Mouse (Mus musculus) spleen, adult 2 months (tissue): Measurements from ENCODE around the gene Cx3cl1.

Source experiments
- CTCF ChIP-seq: fragments of 200-500 bp; IDR thresholded peaks from 2 replicates; pipeline ENCODE4 v1.5.1; 2011; ENCODE audit warnings: mild to moderate bottlenecking, inconsistent platforms; ENCODE audit not compliant: insufficient read depth, insufficient read length, insufficient replicate concordance; ENCODE audit errors: extremely low read depth
- POLR2A ChIP-seq: fragments of 200-500 bp; IDR thresholded peaks from 2 replicates; pipeline ENCODE4 v1.6.1; 2011; ENCODE audit warnings: low read depth, low read length, inconsistent platforms

- TF ChIP-seq CTCF = peak; percentile 27; the same call in 1 of the 2 replicates
- TF ChIP-seq POLR2A = no peak
Observed at GRCm38 (mm10) chr8:94812645-94813098, 40.9 kb downstream of the Cx3cl1 start.
